In genomic region chr4:97844899-97845298, GRCm38 (mm10) we compare ENCODE assay signal across 7 mouse cellular contexts.
DNase-seq lines count a peak whose midpoint lies in the region; ATAC-seq and TF ChIP-seq lines count a peak whose summit lies in the region.

No protein-coding gene starts in this region.

- 0 out of 2 replicates have a peak overlapping the region, but pooled peaks have one; percentile 17 for H3K9ac ChIP-seq in embryonic facial prominence, embryonic 13.5 days
- no peak overlapping the region for H3K9ac ChIP-seq in hindbrain, postnatal 0 days (replicated peaks; ENCODE audit: low read length)
- no peak overlapping the region for H3K9ac ChIP-seq in midbrain, embryonic 16.5 days (ENCODE audit: low read depth, low read length)

- no peaks in the 10 kb centered on the region for H3K9me3 ChIP-seq in embryonic facial prominence, embryonic 13.5 days
- no peaks in the 10 kb centered on the region for H3K9me3 ChIP-seq in hindbrain, postnatal 0 days (ENCODE audit: low read length)
- H3K9me3 ChIP-seq in midbrain, embryonic 16.5 days (replicated peaks; ENCODE audit: control insufficient read depth, low read length, poor library complexity, severe bottlenecking) = no peaks in the 10 kb centered on the region

- DNase-seq in left cerebral cortex, adult 2 months (ENCODE audit: extremely low spot score in 1 of 2, low spot score in 2 of 2) = no peak
- DNase-seq in left cerebral cortex, adult 9 months (ENCODE audit: low spot score in 2 of 2) = no peak
- DNase-seq in hindbrain, postnatal 0 days (ENCODE audit: low spot score) = no peak
- DNase-seq in right cerebral cortex, postnatal 36 days (ENCODE audit: low spot score in 2 of 2) = no peak
- no peak for DNase-seq in left cerebral cortex, postnatal 10 days (ENCODE audit: extremely low spot score in 1 of 2, low spot score in 2 of 2)

- H3K4me3 ChIP-seq in left cerebral cortex, adult 2 months = peak overlapping the region; percentile 21; the same call in 1 of the 2 replicates
- H3K4me3 ChIP-seq in embryonic facial prominence, embryonic 13.5 days = peak overlapping the region; percentile 12; the same call in 1 of the 2 replicates
- no peak overlapping the region for H3K4me3 ChIP-seq in hindbrain, postnatal 0 days (ENCODE audit: low read length)
- H3K4me3 ChIP-seq in midbrain, embryonic 16.5 days (ENCODE audit: low read depth, low read length) = no peak overlapping the region

- WGBS in embryonic facial prominence, embryonic 13.5 days = 6% methylated on average over 6 of the region's 6 CpGs
- 34% methylated on average over 6 of the region's 6 CpGs for WGBS in hindbrain, postnatal 0 days
- 13% methylated on average over 6 of the region's 6 CpGs for WGBS in midbrain, embryonic 16.5 days

- H3K4me1 ChIP-seq in embryonic facial prominence, embryonic 13.5 days = peaks cover 64% of the 10 kb centered on the region
- peaks cover 11% of the 10 kb centered on the region for H3K4me1 ChIP-seq in hindbrain, postnatal 0 days (ENCODE audit: insufficient read depth, low read length)
- peaks cover 21% of the 10 kb centered on the region for H3K4me1 ChIP-seq in midbrain, embryonic 16.5 days (ENCODE audit: control insufficient read depth, insufficient read depth, low read length)

- H3K4me2 ChIP-seq in embryonic facial prominence, embryonic 13.5 days = peak overlapping the region; percentile 45
- peak overlapping the region; percentile 5 for H3K4me2 ChIP-seq in hindbrain, postnatal 0 days (ENCODE audit: low read depth, low read length)
- H3K4me2 ChIP-seq in midbrain, embryonic 16.5 days (ENCODE audit: low read length) = 0 out of 2 replicates have a peak overlapping the region, but pooled peaks have one; percentile 3

- H3K36me3 ChIP-seq in embryonic facial prominence, embryonic 13.5 days = peaks cover 4% of the 10 kb centered on the region; the same call in 1 of the 2 replicates
- no peaks in the 10 kb centered on the region for H3K36me3 ChIP-seq in hindbrain, postnatal 0 days (ENCODE audit: insufficient read depth, low read length)
- H3K36me3 ChIP-seq in midbrain, embryonic 16.5 days (ENCODE audit: control insufficient read depth, insufficient read depth, low read length) = no peaks in the 10 kb centered on the region

- no peak overlapping the region for H3K27ac ChIP-seq in left cerebral cortex, adult 2 months
- peak overlapping the region; percentile 90 for H3K27ac ChIP-seq in embryonic facial prominence, embryonic 13.5 days
- peak overlapping the region; percentile 2; the same call in 1 of the 2 replicates for H3K27ac ChIP-seq in hindbrain, postnatal 0 days
- H3K27ac ChIP-seq in midbrain, embryonic 16.5 days (ENCODE audit: low read length) = no peak overlapping the region

- intact Hi-C loops in left cerebral cortex, adult 2 months (cut with DNase I) = no loop called here
- intact Hi-C loops in left cerebral cortex, postnatal 10 days (cut with DNase I) = no loop called here

- no peak for TF ChIP-seq CTCF in left cerebral cortex, adult 2 months (IDR thresholded peaks at IDR 0.05)
- TF ChIP-seq CTCF in hindbrain, postnatal 0 days (IDR thresholded peaks at IDR 0.05; ENCODE audit: low read depth) = no peak

- no peaks in the 10 kb centered on the region for H3K27me3 ChIP-seq in embryonic facial prominence, embryonic 13.5 days
- H3K27me3 ChIP-seq in hindbrain, postnatal 0 days (ENCODE audit: insufficient read depth, low read length) = no peaks in the 10 kb centered on the region
- H3K27me3 ChIP-seq in midbrain, embryonic 16.5 days (ENCODE audit: control insufficient read depth, insufficient read depth, low read depth, low read length) = no peaks in the 10 kb centered on the region; the same call in 1 of the 2 replicates

- 0 out of 2 replicates have a peak, but pooled peaks have one; percentile 62 for ATAC-seq in embryonic facial prominence, embryonic 13.5 days (ENCODE audit: insufficient number of reproducible peaks, insufficient read depth, low FRiP score, low TSS enrichment, low read depth)
- no peak for ATAC-seq in hindbrain, postnatal 0 days
- no peak for ATAC-seq in midbrain, embryonic 16.5 days

Comparison
In these comparisons a context has a peak if more than half of its experiments do, and no peak if none do; other contexts are left out.
1. H3K27ac ChIP-seq: peak in embryonic facial prominence, embryonic 13.5 days (single experiment) and hindbrain, postnatal 0 days (single experiment); none in left cerebral cortex, adult 2 months (single experiment) and midbrain, embryonic 16.5 days (single experiment).
2. H3K4me3 ChIP-seq: peak in left cerebral cortex, adult 2 months (single experiment) and embryonic facial prominence, embryonic 13.5 days (single experiment); none in hindbrain, postnatal 0 days (single experiment) and midbrain, embryonic 16.5 days (single experiment).
3. Peak in every context shown above with its lines, with median percentiles within 50 percentile points of each other: H3K4me2 ChIP-seq.